ENCODE assay signal across 10 mouse cellular contexts in genomic region chr19:3985261-3985681, GRCm38 (mm10). TPM values are rescaled to one million over a fixed set of nuclear protein-coding genes. Genes with fewer than 3 reads are reported as not detected.
DNase-seq lines count a peak whose midpoint lies in the region; ATAC-seq and TF ChIP-seq lines count a peak whose summit lies in the region.
"Had no signal": no experiment of that assay in that cellular context is flagged by ENCODE, and none has a peak within 500 bp of the region (broad histone marks: within the 10 kb centered on the region; RNA-seq: fewer than 3 reads in every experiment).

No protein-coding gene starts in this region.

- H3K4me2 ChIP-seq in neural tube, embryonic 11.5 days (ENCODE audit: low read depth): no peak overlapping the region
- no peak overlapping the region for H3K4me2 ChIP-seq in neural tube, embryonic 15.5 days
- no peak overlapping the region for H3K4me2 ChIP-seq in heart, embryonic 14.5 days (ENCODE audit: low read length)
- no peak overlapping the region for H3K4me2 ChIP-seq in forebrain, postnatal 0 days (ENCODE audit: low read depth)

- H3K9ac ChIP-seq in neural tube, embryonic 11.5 days (ENCODE audit: low read length): peak overlapping the region; percentile 14; the same call in 1 of the 2 replicates
- no peak overlapping the region for H3K9ac ChIP-seq in neural tube, embryonic 15.5 days (replicated peaks)
- H3K9ac ChIP-seq in heart, embryonic 14.5 days (ENCODE audit: low read length): no peak overlapping the region
- H3K9ac ChIP-seq in forebrain, postnatal 0 days: no peak overlapping the region

- 25% methylated on average over 8 of the region's 8 CpGs for WGBS in neural tube, embryonic 11.5 days
- WGBS in neural tube, embryonic 15.5 days: 19% methylated on average over 8 of the region's 8 CpGs
- WGBS in heart, embryonic 14.5 days: 19% methylated on average over 8 of the region's 8 CpGs
- 37% methylated on average over 8 of the region's 8 CpGs for WGBS in limb, embryonic 10.5 days
- 32% methylated on average over 8 of the region's 8 CpGs for WGBS in small intestine, adult 2 months
- 33% methylated on average over 8 of the region's 8 CpGs for WGBS in forebrain, postnatal 0 days

- DNase-seq in neural tube, embryonic 11.5 days (ENCODE audit: low spot score): peak; percentile 53
- no peak for DNase-seq in limb, embryonic 10.5 days (ENCODE audit: low spot score)
- DNase-seq in cerebellum, adult 9-11 months: no peak
- DNase-seq in forebrain, postnatal 0 days: no peak

- peaks cover 15% of the 10 kb centered on the region; the same call in 1 of the 2 replicates for H3K4me1 ChIP-seq in neural tube, embryonic 11.5 days (ENCODE audit: control insufficient read depth, insufficient read depth, low read length)
- H3K4me1 ChIP-seq in neural tube, embryonic 15.5 days: peaks cover 16% of the 10 kb centered on the region
- peaks cover 21 to 26% of the 10 kb centered on the region in 2 experiments for H3K4me1 ChIP-seq in heart, embryonic 14.5 days (ENCODE audit: control insufficient read depth in 2 of 2, insufficient read depth in 2 of 2, low read length in 2 of 2)
- peaks cover 38% of the 10 kb centered on the region for H3K4me1 ChIP-seq in limb, embryonic 10.5 days
- peaks cover 25% of the 10 kb centered on the region for H3K4me1 ChIP-seq in small intestine, adult 2 months (ENCODE audit: control insufficient read depth, insufficient read depth, insufficient read length, low read length)
- no peaks in the 10 kb centered on the region for H3K4me1 ChIP-seq in forebrain, postnatal 0 days (ENCODE audit: insufficient read depth)

- H3K4me3 ChIP-seq in neural tube, embryonic 11.5 days (ENCODE audit: low read depth, low read length): no peak overlapping the region
- no peak overlapping the region for H3K4me3 ChIP-seq in neural tube, embryonic 15.5 days (replicated peaks)
- no peak overlapping the region for H3K4me3 ChIP-seq in heart, embryonic 14.5 days (ENCODE audit: control insufficient read depth in 1 of 2, insufficient read depth in 1 of 2, low read depth in 1 of 2, low read length in 2 of 2)
- no peak overlapping the region for H3K4me3 ChIP-seq in limb, embryonic 10.5 days
- no peak overlapping the region for H3K4me3 ChIP-seq in small intestine, adult 2 months (ENCODE audit: low read depth, low read length)
- no peak overlapping the region for H3K4me3 ChIP-seq in forebrain, postnatal 0 days (ENCODE audit: low read depth, low read length)

- H3K27me3 ChIP-seq in neural tube, embryonic 11.5 days (ENCODE audit: control insufficient read depth, insufficient read depth, low read length): no peaks in the 10 kb centered on the region
- no peaks in the 10 kb centered on the region for H3K27me3 ChIP-seq in neural tube, embryonic 15.5 days (replicated peaks)
- no peaks in the 10 kb centered on the region for H3K27me3 ChIP-seq in heart, embryonic 14.5 days (ENCODE audit: control insufficient read depth, insufficient read depth, low read length)
- H3K27me3 ChIP-seq in limb, embryonic 10.5 days (ENCODE audit: low read depth, poor library complexity, severe bottlenecking): no peaks in the 10 kb centered on the region
- H3K27me3 ChIP-seq in small intestine, adult 2 months (ENCODE audit: control insufficient read depth, insufficient read depth, low read length): no peaks in the 10 kb centered on the region
- no peaks in the 10 kb centered on the region for H3K27me3 ChIP-seq in forebrain, postnatal 0 days (ENCODE audit: insufficient read depth, low read length)

- no peak for ATAC-seq in neural tube, embryonic 11.5 days (ENCODE audit: insufficient read depth, low FRiP score, low TSS enrichment)
- ATAC-seq in neural tube, embryonic 15.5 days (ENCODE audit: low FRiP score): no peak
- peak; percentile 16 for ATAC-seq in heart, embryonic 14.5 days (ENCODE audit: insufficient number of reproducible peaks, insufficient read depth, low FRiP score, low read depth)
- no peak for ATAC-seq in granulocyte monocyte progenitor cell, adult 5-6 weeks (replicated peaks; ENCODE audit: poor library complexity, severe bottlenecking)
- ATAC-seq in forebrain, postnatal 0 days: no peak

- peak overlapping the region; percentile 44 for H3K27ac ChIP-seq in neural tube, embryonic 11.5 days (ENCODE audit: low read depth, low read length)
- H3K27ac ChIP-seq in neural tube, embryonic 15.5 days (replicated peaks): no peak overlapping the region
- H3K27ac ChIP-seq in heart, embryonic 14.5 days (replicated peaks in 1 of 2; ENCODE audit: control insufficient read depth in 1 of 2, insufficient read depth in 1 of 2, low read depth in 2 of 2, low read length in 2 of 2): peak overlapping the region; percentile 42 to 75
- peak overlapping the region; percentile 76 for H3K27ac ChIP-seq in limb, embryonic 10.5 days
- H3K27ac ChIP-seq in small intestine, adult 2 months (ENCODE audit: insufficient read depth, low read depth, low read length): peak overlapping the region; percentile 84
- H3K27ac ChIP-seq in forebrain, postnatal 0 days (ENCODE audit: low read depth, low read length): no peak overlapping the region

- H3K9me3 ChIP-seq in neural tube, embryonic 11.5 days (ENCODE audit: control insufficient read depth, low read length): no peaks in the 10 kb centered on the region
- H3K9me3 ChIP-seq in neural tube, embryonic 15.5 days (replicated peaks): no peaks in the 10 kb centered on the region
- H3K9me3 ChIP-seq in heart, embryonic 14.5 days (ENCODE audit: control insufficient read depth, low read length): no peaks in the 10 kb centered on the region
- no peaks in the 10 kb centered on the region for H3K9me3 ChIP-seq in limb, embryonic 10.5 days (replicated peaks)
- no peaks in the 10 kb centered on the region for H3K9me3 ChIP-seq in forebrain, postnatal 0 days (ENCODE audit: low read length)

- no peak for TF ChIP-seq POLR2A in small intestine, adult 2 months (IDR thresholded peaks at IDR 0.05; ENCODE audit: low read depth, low read length)

- no peak for TF ChIP-seq CTCF in small intestine, adult 2 months (IDR thresholded peaks at IDR 0.05; ENCODE audit: extremely low read depth, insufficient read length, insufficient replicate concordance, low read depth, low read length)
- no peak for TF ChIP-seq CTCF in forebrain, postnatal 0 days (IDR thresholded peaks at IDR 0.05; ENCODE audit: low read depth)

- H3K36me3 ChIP-seq in neural tube, embryonic 11.5 days (ENCODE audit: control insufficient read depth, insufficient read depth, low read length): no peaks in the 10 kb centered on the region
- H3K36me3 ChIP-seq in neural tube, embryonic 15.5 days: no peaks in the 10 kb centered on the region
- H3K36me3 ChIP-seq in heart, embryonic 14.5 days (ENCODE audit: control insufficient read depth, insufficient read depth, low read length): no peaks in the 10 kb centered on the region
- no peaks in the 10 kb centered on the region for H3K36me3 ChIP-seq in limb, embryonic 10.5 days
- H3K36me3 ChIP-seq in small intestine, adult 2 months (ENCODE audit: control insufficient read depth, insufficient read depth, low read length): no peaks in the 10 kb centered on the region; the same call in 1 of the 2 replicates
- H3K36me3 ChIP-seq in forebrain, postnatal 0 days (ENCODE audit: insufficient read depth): no peaks in the 10 kb centered on the region

RNA-seq across cellular contexts. Expression of gene Acy3, which starts 1.1 kb away (rescaled TPM):
- 2.4 and 3.2 TPM in 2 replicates for polyA plus RNA-seq in neural tube, embryonic 11.5 days (2014; fragmentation: Nextera tagmentation; extraction: Ambion mirVana)
- 2.8 and 4.6 TPM in 2 replicates for polyA plus RNA-seq in neural tube, embryonic 15.5 days (2015; fragmentation: Nextera tagmentation; extraction: Ambion mirVana)
- polyA plus RNA-seq in heart, embryonic 14.5 days (2014; fragmentation: Nextera tagmentation; extraction: Ambion mirVana): 13.1 and 14.5 TPM in 2 replicates
- 3.9 and 5.6 TPM in 2 replicates for polyA plus RNA-seq in limb, embryonic 10.5 days (2016; fragmentation: Nextera tagmentation; extraction: Ambion mirVana)
- 99.4 and 147 TPM in 2 replicates for polyA plus RNA-seq in small intestine, adult 2 months (2012; rRNA removed)
- total RNA-seq in granulocyte monocyte progenitor cell, adult 5-6 weeks (2014; fragmentation: Nextera tagmentation): 4.1 and 6.4 TPM in 2 replicates
- total RNA-seq in granulocyte monocyte progenitor cell, adult 5-6 weeks (2017): 0.73 and 4.0 TPM in 2 replicates
- 2.2 and 2.5 TPM in 2 replicates for total RNA-seq in forebrain, postnatal 0 days (2014; rRNA removed)
- polyA plus RNA-seq in forebrain, postnatal 0 days (2015; fragmentation: Nextera tagmentation; extraction: Ambion mirVana): 2.2 and 2.8 TPM in 2 replicates
- total RNA-seq: neutrophil, adult 5-6 weeks had no signal

RNA-seq across cellular contexts. Expression of gene Tbx10, which starts 7.3 kb away (rescaled TPM):
- polyA plus RNA-seq in neural tube, embryonic 11.5 days (2014; fragmentation: Nextera tagmentation; extraction: Ambion mirVana): 0.22 TPM in 1 of 2 replicates, not detected in the other
- polyA plus RNA-seq in neural tube, embryonic 15.5 days (2015; fragmentation: Nextera tagmentation; extraction: Ambion mirVana): 0.08 TPM in 1 of 2 replicates, not detected in the other
- not detected in 2 replicates for polyA plus RNA-seq in heart, embryonic 14.5 days (2014; fragmentation: Nextera tagmentation; extraction: Ambion mirVana)
- polyA plus RNA-seq in limb, embryonic 10.5 days (2016; fragmentation: Nextera tagmentation; extraction: Ambion mirVana): 0.10 TPM in 1 of 2 replicates, not detected in the other
- 0.10 TPM in 1 of 2 replicates, not detected in the other for polyA plus RNA-seq in small intestine, adult 2 months (2012; rRNA removed)
- not detected in 2 replicates for total RNA-seq in granulocyte monocyte progenitor cell, adult 5-6 weeks (2014; fragmentation: Nextera tagmentation)
- not detected in 2 replicates for total RNA-seq in granulocyte monocyte progenitor cell, adult 5-6 weeks (2017)
- total RNA-seq in forebrain, postnatal 0 days (2014; rRNA removed): not detected in 2 replicates
- polyA plus RNA-seq in forebrain, postnatal 0 days (2015; fragmentation: Nextera tagmentation; extraction: Ambion mirVana): not detected in 2 replicates
- total RNA-seq: MEL; neutrophil, adult 5-6 weeks had no signal

RNA-seq across cellular contexts. Expression of gene Aldh3b2, which starts 13.1 kb away (rescaled TPM):
- polyA plus RNA-seq in neural tube, embryonic 11.5 days (2014; fragmentation: Nextera tagmentation; extraction: Ambion mirVana): 0.86 and 1.1 TPM in 2 replicates
- 0.20 and 1.6 TPM in 2 replicates for polyA plus RNA-seq in neural tube, embryonic 15.5 days (2015; fragmentation: Nextera tagmentation; extraction: Ambion mirVana)
- 0.09 and 0.18 TPM in 2 replicates for polyA plus RNA-seq in heart, embryonic 14.5 days (2014; fragmentation: Nextera tagmentation; extraction: Ambion mirVana)
- 1.4 and 2.4 TPM in 2 replicates for polyA plus RNA-seq in limb, embryonic 10.5 days (2016; fragmentation: Nextera tagmentation; extraction: Ambion mirVana)
- 0.55 and 1.5 TPM in 2 replicates for polyA plus RNA-seq in small intestine, adult 2 months (2012; rRNA removed)
- not detected in 2 replicates for total RNA-seq in granulocyte monocyte progenitor cell, adult 5-6 weeks (2014; fragmentation: Nextera tagmentation)
- total RNA-seq in granulocyte monocyte progenitor cell, adult 5-6 weeks (2017): 0.09 TPM in 1 of 2 replicates, not detected in the other
- 1.5 and 2.7 TPM in 2 replicates for total RNA-seq in forebrain, postnatal 0 days (2014; rRNA removed)
- 1.8 and 1.9 TPM in 2 replicates for polyA plus RNA-seq in forebrain, postnatal 0 days (2015; fragmentation: Nextera tagmentation; extraction: Ambion mirVana)
- total RNA-seq: MEL; neutrophil, adult 5-6 weeks had no signal

RNA-seq across cellular contexts. Expression of gene Nudt8, which starts 15.1 kb away (rescaled TPM):
- 20.6 and 20.8 TPM in 2 replicates for polyA plus RNA-seq in neural tube, embryonic 11.5 days (2014; fragmentation: Nextera tagmentation; extraction: Ambion mirVana)
- 26.1 and 26.8 TPM in 2 replicates for polyA plus RNA-seq in neural tube, embryonic 15.5 days (2015; fragmentation: Nextera tagmentation; extraction: Ambion mirVana)
- 73.2 and 74.1 TPM in 2 replicates for polyA plus RNA-seq in heart, embryonic 14.5 days (2014; fragmentation: Nextera tagmentation; extraction: Ambion mirVana)
- polyA plus RNA-seq in limb, embryonic 10.5 days (2016; fragmentation: Nextera tagmentation; extraction: Ambion mirVana): 32.4 and 36.0 TPM in 2 replicates
- 30.6 and 33.7 TPM in 2 replicates for polyA plus RNA-seq in small intestine, adult 2 months (2012; rRNA removed)
- total RNA-seq in granulocyte monocyte progenitor cell, adult 5-6 weeks (2014; fragmentation: Nextera tagmentation): 9.7 and 16.3 TPM in 2 replicates
- total RNA-seq in granulocyte monocyte progenitor cell, adult 5-6 weeks (2017): 4.4 and 10.5 TPM in 2 replicates
- total RNA-seq in forebrain, postnatal 0 days (2014; rRNA removed): 26.7 and 30.8 TPM in 2 replicates
- 36.3 and 40.4 TPM in 2 replicates for polyA plus RNA-seq in forebrain, postnatal 0 days (2015; fragmentation: Nextera tagmentation; extraction: Ambion mirVana)

RNA-seq across cellular contexts. Expression of gene Gm49405, which starts 15.2 kb away (rescaled TPM):
- polyA plus RNA-seq in neural tube, embryonic 11.5 days (2014; fragmentation: Nextera tagmentation; extraction: Ambion mirVana): 1.8 and 1.9 TPM in 2 replicates
- polyA plus RNA-seq in neural tube, embryonic 15.5 days (2015; fragmentation: Nextera tagmentation; extraction: Ambion mirVana): 4.5 and 5.7 TPM in 2 replicates
- 4.3 and 4.6 TPM in 2 replicates for polyA plus RNA-seq in heart, embryonic 14.5 days (2014; fragmentation: Nextera tagmentation; extraction: Ambion mirVana)
- polyA plus RNA-seq in limb, embryonic 10.5 days (2016; fragmentation: Nextera tagmentation; extraction: Ambion mirVana): 3.5 and 4.6 TPM in 2 replicates
- 0.77 and 0.90 TPM in 2 replicates for polyA plus RNA-seq in small intestine, adult 2 months (2012; rRNA removed)
- total RNA-seq in granulocyte monocyte progenitor cell, adult 5-6 weeks (2014; fragmentation: Nextera tagmentation): 0.30 and 3.0 TPM in 2 replicates
- total RNA-seq in granulocyte monocyte progenitor cell, adult 5-6 weeks (2017): 1.2 and 1.3 TPM in 2 replicates
- total RNA-seq in forebrain, postnatal 0 days (2014; rRNA removed): 7.8 and 8.5 TPM in 2 replicates
- polyA plus RNA-seq in forebrain, postnatal 0 days (2015; fragmentation: Nextera tagmentation; extraction: Ambion mirVana): 2.1 and 2.6 TPM in 2 replicates

Comparison
In these comparisons a context has a peak if more than half of its experiments do, and no peak if none do; other contexts are left out.
1. H3K27ac ChIP-seq: peak in neural tube, embryonic 11.5 days (single experiment), heart, embryonic 14.5 days (2 of 2), limb, embryonic 10.5 days (single experiment) and small intestine, adult 2 months (single experiment); none in neural tube, embryonic 15.5 days (single experiment) and forebrain, postnatal 0 days (single experiment).